Mouse (Mus musculus) hindbrain, embryonic 16.5 days (tissue): ENCODE measurements around the gene Evi5. TPM values are rescaled to one million over a fixed set of nuclear protein-coding genes. Genes with fewer than 3 reads are reported as not detected.

ENCODE experiments used
- ATAC-seq: fragments of 200-750 bp; cut with Nextera tagmentation; 2 replicates; pipeline ENCODE4 v1.8.0; 2017; ENCODE audit warnings: moderate TSS enrichment, moderate library complexity
- H3K27ac ChIP-seq: fragments of 300-500 bp; sonication (generic); 2 replicates; pipeline ENCODE4 v1.5.1; 2014; ENCODE audit warnings: low read depth, mild to moderate bottlenecking, control low read depth, low read length, moderate library complexity
- H3K27me3 ChIP-seq: fragments of 300-500 bp; sonication (generic); replicated peaks from 2 replicates; pipeline ENCODE4 v1.6.1; 2014; ENCODE audit warnings: low read length; ENCODE audit not compliant: control insufficient read depth, insufficient read depth
- H3K36me3 ChIP-seq: fragments of 300-500 bp; sonication (generic); 2 replicates; pipeline ENCODE4 v1.6.1; 2014; ENCODE audit warnings: mild to moderate bottlenecking, low read length, moderate library complexity, mixed read lengths; ENCODE audit not compliant: control insufficient read depth, insufficient read depth
- H3K4me1 ChIP-seq: fragments of 300-500 bp; sonication (generic); 2 replicates; pipeline ENCODE4 v1.6.1; 2014; ENCODE audit warnings: low read depth, low read length; ENCODE audit not compliant: control insufficient read depth, insufficient read depth
- H3K4me2 ChIP-seq: fragments of 300-500 bp; sonication (generic); 2 replicates; pipeline ENCODE4 v1.6.1; 2014; ENCODE audit warnings: mild to moderate bottlenecking, low read length, control low read depth, moderate library complexity
- H3K4me3 ChIP-seq: fragments of 300-500 bp; sonication (generic); 2 replicates; pipeline ENCODE4 v1.5.1; 2014; ENCODE audit warnings: mild to moderate bottlenecking, low read length, control low read depth, moderate library complexity
- H3K9ac ChIP-seq: fragments of 300-500 bp; sonication (generic); 2 replicates; pipeline ENCODE4 v1.6.1; 2014; ENCODE audit warnings: low read depth, mild to moderate bottlenecking, control low read depth, low read length, moderate library complexity
- H3K9me3 ChIP-seq: fragments of 300-500 bp; sonication (generic); 2 replicates; pipeline ENCODE4 v1.6.1; 2014; ENCODE audit warnings: mild to moderate bottlenecking, low read length, moderate library complexity; ENCODE audit not compliant: control insufficient read depth
- WGBS: fragments of 180-500 bp; shearing (Covaris S2); extraction: QIAGEN DNeasy Blood & Tissue Kit; methylation state at CpG from one replicate; pipeline ENCODE4 v1.1.7; 2014; 5-methylcytosine and 5-hydroxymethylcytosine counted together
- polyA plus RNA-seq: library from polyadenylated mRNA; unstranded; fragments of >200 nt; fragmentation: Nextera tagmentation; extraction: Ambion mirVana; gene quantifications from 2 replicates; pipeline ENCODE4 v1.2.1, GENCODE M21; 2015

The Evi5 gene
- polyA plus RNA-seq, 1 experiment from 2014 or later, result 58.7 TPM

DNA sequence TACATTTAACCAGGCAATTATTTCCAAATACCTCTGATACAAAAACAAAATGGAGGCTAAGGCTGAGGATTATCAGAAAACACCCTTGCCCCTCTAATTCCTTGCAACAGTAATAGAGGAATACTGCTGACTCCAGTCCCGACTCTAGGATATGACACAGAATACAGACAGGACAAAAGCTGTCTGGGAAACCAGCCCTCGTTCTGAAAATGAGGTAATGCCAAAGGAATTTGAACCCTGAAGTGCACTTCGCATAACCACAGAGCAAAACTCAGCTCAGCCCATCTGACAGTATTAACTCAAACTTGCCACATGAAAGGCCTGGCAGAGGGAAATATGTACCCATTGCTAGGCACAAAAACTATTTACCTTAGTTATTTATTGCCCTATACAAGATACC is 81.6 kb downstream of the Evi5 start:
- peaks cover 4% of the 10 kb centered on the region; the same call in 1 of the 2 replicates for H3K36me3 ChIP-seq
- no peak for ATAC-seq
- no peak overlapping the region for H3K4me2 ChIP-seq
- no peak overlapping the region for H3K9ac ChIP-seq
- H3K4me1 ChIP-seq, result no peaks in the 10 kb centered on the region
- no peaks in the 10 kb centered on the region for H3K27me3 ChIP-seq
- H3K27ac ChIP-seq, result no peak overlapping the region
- 36% methylated on average over 3 of the region's 3 CpGs for WGBS
- no peak overlapping the region for H3K4me3 ChIP-seq
- no peaks in the 10 kb centered on the region for H3K9me3 ChIP-seq

DNA sequence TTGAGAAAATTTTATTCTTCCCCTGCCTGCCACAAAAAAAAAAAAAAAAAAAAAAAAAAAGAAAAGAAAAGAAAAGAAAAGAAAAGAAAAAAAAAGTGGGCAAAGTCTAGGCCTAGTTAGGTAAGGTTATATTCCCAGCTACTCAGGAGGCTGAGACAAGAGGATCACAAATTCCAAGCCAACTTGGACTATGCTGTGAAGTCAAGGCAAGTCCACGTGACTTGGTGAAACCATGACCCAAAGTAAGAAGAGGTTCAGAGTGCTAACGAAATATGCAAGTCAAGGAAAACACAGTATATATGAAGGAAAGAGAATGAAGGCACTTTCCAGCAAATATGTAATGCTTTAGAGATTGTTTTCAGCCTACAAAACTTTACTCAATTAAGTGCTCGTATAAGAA is 82.4 kb downstream of the Evi5 start:
- Histone ChIP-seq H3K27me3 (no peaks in the 10 kb centered on the region), H3K4me3 (no peak overlapping the region), H3K4me2 (no peak overlapping the region), H3K27ac (no peak overlapping the region), H3K9me3 (no peaks in the 10 kb centered on the region), H3K36me3 (peaks cover 5% of the 10 kb centered on the region; the same call in 1 of the 2 replicates), H3K4me1 (no peaks in the 10 kb centered on the region), H3K9ac (no peak overlapping the region)
- 96% methylated on average over 3 of the region's 3 CpGs for WGBS
- no peak for ATAC-seq

- Histone ChIP-seq H3K27me3 (no peaks in the 10 kb centered on the region), H3K4me1 (no peaks in the 10 kb centered on the region), H3K9me3 (no peaks in the 10 kb centered on the region), H3K36me3 (peaks cover 7% of the 10 kb centered on the region; the same call in 1 of the 2 replicates), H3K4me2 (no peak overlapping the region), H3K4me3 (no peak overlapping the region), H3K9ac (no peak overlapping the region), H3K27ac (no peak overlapping the region)
- WGBS, result 94% methylated on average over 2 of the region's 2 CpGs
- ATAC-seq, result no peak
Observed at GRCm38 (mm10) chr5:107791966-107792365, 82.9 kb downstream of the Evi5 start.

GRCm38 (mm10) chr5:107789492-107789891 is 85.4 kb downstream of the Evi5 start:
- no peak overlapping the region for H3K4me2 ChIP-seq
- no peak for ATAC-seq
- H3K9me3 ChIP-seq, result no peaks in the 10 kb centered on the region
- no peaks in the 10 kb centered on the region for H3K27me3 ChIP-seq
- 74% methylated on average over 5 of the region's 5 CpGs for WGBS
- H3K4me3 ChIP-seq, result no peak overlapping the region
- no peaks in the 10 kb centered on the region for H3K4me1 ChIP-seq
- H3K36me3 ChIP-seq, result 0 out of 2 replicates have a peak, but pooled peaks cover 5% of the 10 kb centered on the region
- no peak overlapping the region for H3K27ac ChIP-seq
- no peak overlapping the region for H3K9ac ChIP-seq

DNA sequence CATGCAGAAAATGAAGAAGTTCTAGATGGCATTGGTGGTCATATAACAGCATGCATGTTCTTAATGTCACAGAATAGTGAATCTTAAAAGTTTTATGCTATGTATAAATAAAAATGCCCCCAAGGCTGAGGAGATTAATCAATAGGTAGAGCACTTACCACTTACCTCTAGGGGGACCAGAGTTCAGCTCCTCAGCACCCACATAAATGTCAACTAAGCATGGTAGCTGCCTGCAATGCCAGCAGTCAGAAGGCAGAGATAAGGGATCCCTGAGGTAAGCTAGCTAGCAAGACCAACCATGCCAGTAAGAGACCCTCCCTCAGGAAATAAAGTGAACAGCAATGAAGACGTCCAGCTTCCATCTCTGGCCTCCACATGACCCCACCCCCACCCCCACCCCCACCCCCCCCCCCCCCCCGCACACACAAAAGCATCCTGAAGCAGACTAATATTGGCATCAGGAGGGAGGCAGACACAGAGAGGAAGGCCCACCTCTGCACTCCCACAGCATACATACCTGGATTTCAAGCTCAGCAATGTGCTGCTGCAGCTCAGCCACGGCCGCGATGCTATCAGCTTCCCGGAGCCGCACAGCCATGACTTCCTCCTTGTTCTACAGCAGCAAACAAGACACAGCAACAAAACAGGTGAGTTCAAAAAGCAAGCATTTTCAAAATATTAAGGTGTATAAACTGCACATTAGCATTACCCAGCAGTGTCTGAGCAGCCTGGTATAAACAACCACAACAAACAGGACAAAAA is 87.0 kb downstream of the Evi5 start:
- Histone ChIP-seq H3K36me3 (0 out of 2 replicates have a peak, but pooled peaks cover 5% of the 10 kb centered on the region), H3K4me2 (no peak overlapping the region), H3K27me3 (no peaks in the 10 kb centered on the region), H3K27ac (no peak overlapping the region), H3K9ac (no peak overlapping the region), H3K4me3 (no peak overlapping the region), H3K4me1 (no peaks in the 10 kb centered on the region), H3K9me3 (no peaks in the 10 kb centered on the region)
- 89% methylated on average over 7 of the region's 7 CpGs for WGBS
- ATAC-seq, result no peak

- Histone ChIP-seq H3K9ac (no peak overlapping the region), H3K27ac (no peak overlapping the region), H3K4me3 (no peak overlapping the region), H3K4me2 (no peak overlapping the region), H3K36me3 (0 out of 2 replicates have a peak, but pooled peaks cover 2% of the 10 kb centered on the region), H3K27me3 (no peaks in the 10 kb centered on the region), H3K9me3 (no peaks in the 10 kb centered on the region), H3K4me1 (no peaks in the 10 kb centered on the region)
- 93% methylated on average over 1 of the region's 1 CpGs for WGBS
- ATAC-seq, result no peak
Observed at GRCm38 (mm10) chr5:107782360-107782759, 92.5 kb downstream of the Evi5 start.

- Histone ChIP-seq H3K27me3 (no peaks in the 10 kb centered on the region), H3K36me3 (no peaks in the 10 kb centered on the region), H3K4me1 (no peaks in the 10 kb centered on the region), H3K27ac (no peak overlapping the region), H3K4me2 (no peak overlapping the region), H3K9ac (no peak overlapping the region), H3K4me3 (no peak overlapping the region), H3K9me3 (no peaks in the 10 kb centered on the region)
- WGBS, result 95% methylated on average over 3 of the region's 3 CpGs
- ATAC-seq, result no peak
Observed at GRCm38 (mm10) chr5:107778763-107779162, 96.1 kb downstream of the Evi5 start.

DNA sequence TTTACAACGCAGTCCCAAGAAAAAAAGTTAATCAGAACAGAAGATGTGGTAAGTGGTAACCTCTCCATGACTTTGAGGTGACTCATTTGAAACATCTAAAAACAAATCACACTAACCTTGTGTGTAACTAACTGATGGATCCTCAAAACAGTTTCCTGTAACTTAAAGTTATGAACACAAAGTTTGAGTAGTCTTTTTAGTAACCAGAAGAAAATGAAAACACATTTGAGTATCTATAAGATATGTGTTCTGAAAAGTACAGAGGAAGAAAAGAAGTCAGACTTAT is 97.4 kb downstream of the Evi5 start:
- Histone ChIP-seq H3K4me2 (no peak overlapping the region), H3K9me3 (no peaks in the 10 kb centered on the region), H3K4me1 (no peaks in the 10 kb centered on the region), H3K27me3 (no peaks in the 10 kb centered on the region), H3K36me3 (no peaks in the 10 kb centered on the region), H3K27ac (no peak overlapping the region), H3K4me3 (no peak overlapping the region), H3K9ac (no peak overlapping the region)
- no peak for ATAC-seq
- 97% methylated on average over 1 of the region's 1 CpGs for WGBS

GRCm38 (mm10) chr5:107776777-107777544 is 97.9 kb downstream of the Evi5 start:
- Histone ChIP-seq H3K4me3 (no peak overlapping the region), H3K27me3 (no peaks in the 10 kb centered on the region), H3K36me3 (no peaks in the 10 kb centered on the region), H3K9ac (no peak overlapping the region), H3K9me3 (no peaks in the 10 kb centered on the region), H3K4me2 (no peak overlapping the region), H3K4me1 (no peaks in the 10 kb centered on the region), H3K27ac (no peak overlapping the region)
- ATAC-seq, result no peak
- WGBS, result 91% methylated on average over 4 of the region's 4 CpGs
